Mouse (Mus musculus) right cerebral cortex, postnatal 36 days (tissue): Measurements from ENCODE around the gene Serp2.
"Not testable (repeated sequence)": the region's sequence is repeated elsewhere in the genome, so short reads cannot be mapped to it uniquely, and the experiment has no call there.

Experiments used
- DNase-seq, 2 experiments: peaks; one replicate each; pipeline ENCODE4 v3.0.0; 2022; ENCODE audit warnings: low spot score in 2 of 2, mixed read lengths in 1 of 2

The Serp2 gene

GRCm38 (mm10) chr14:76569271-76569961, 12.7 kb upstream of the Serp2 start:
- no peak for DNase-seq

- no peak for DNase-seq
These were observed 11.9 kb upstream of the Serp2 start for GRCm38 (mm10) chr14:76568548-76568947.

DNA sequence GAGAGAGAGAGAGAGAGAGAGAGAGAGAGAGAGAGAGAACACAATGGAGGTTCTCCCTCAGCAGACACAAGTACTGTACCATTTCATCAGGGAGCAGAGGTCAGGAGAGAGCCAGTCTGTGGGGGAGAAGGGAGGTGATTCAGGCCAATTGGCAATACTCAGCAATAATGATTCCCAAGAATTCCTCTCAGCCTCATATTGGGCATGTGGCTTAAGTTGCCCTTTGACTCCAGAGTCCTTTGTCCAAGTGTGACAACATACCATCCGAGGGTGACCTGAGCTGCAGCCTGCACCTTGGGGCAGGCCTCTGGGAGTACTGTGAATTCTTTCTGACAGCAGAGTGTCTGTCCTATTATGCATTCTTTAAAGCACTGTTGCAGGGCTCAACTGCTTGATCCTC, 10.6 kb upstream of the Serp2 start:
- no peak for DNase-seq

GRCm38 (mm10) chr14:76566711-76567110, 10.0 kb upstream of the Serp2 start:
- DNase-seq, result no peak

- DNase-seq, result no peak
These were observed 9.5 kb upstream of the Serp2 start for GRCm38 (mm10) chr14:76566193-76566592.

- no peak for DNase-seq
These were observed 2.5 kb upstream of the Serp2 start for GRCm38 (mm10) chr14:76559208-76559607.

DNA sequence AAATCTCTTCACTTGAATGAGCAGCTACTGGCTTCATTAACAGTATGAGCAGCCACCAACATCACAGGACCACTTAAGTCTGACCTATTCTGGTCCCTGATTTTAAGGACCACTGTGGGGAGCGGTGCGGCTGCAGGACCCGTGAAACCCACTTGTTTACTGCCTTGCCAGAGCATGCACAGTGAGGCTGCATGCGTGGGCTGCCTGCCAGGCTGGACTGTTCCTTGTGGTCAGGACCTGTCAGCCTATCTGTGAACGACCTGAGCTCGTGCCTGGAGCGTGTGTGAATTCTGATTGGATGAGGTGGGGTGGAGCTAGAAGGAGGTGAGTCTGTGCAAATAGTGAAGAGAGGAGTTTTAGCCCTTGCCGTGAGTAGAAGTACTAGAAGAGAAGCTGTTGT, 1.5 kb upstream of the Serp2 start:
- not testable (repeated sequence) for DNase-seq

- DNase-seq, result peak; percentile 43 to 58
These were observed 448 bp downstream of the Serp2 start for GRCm38 (mm10) chr14:76556031-76556851.

DNA sequence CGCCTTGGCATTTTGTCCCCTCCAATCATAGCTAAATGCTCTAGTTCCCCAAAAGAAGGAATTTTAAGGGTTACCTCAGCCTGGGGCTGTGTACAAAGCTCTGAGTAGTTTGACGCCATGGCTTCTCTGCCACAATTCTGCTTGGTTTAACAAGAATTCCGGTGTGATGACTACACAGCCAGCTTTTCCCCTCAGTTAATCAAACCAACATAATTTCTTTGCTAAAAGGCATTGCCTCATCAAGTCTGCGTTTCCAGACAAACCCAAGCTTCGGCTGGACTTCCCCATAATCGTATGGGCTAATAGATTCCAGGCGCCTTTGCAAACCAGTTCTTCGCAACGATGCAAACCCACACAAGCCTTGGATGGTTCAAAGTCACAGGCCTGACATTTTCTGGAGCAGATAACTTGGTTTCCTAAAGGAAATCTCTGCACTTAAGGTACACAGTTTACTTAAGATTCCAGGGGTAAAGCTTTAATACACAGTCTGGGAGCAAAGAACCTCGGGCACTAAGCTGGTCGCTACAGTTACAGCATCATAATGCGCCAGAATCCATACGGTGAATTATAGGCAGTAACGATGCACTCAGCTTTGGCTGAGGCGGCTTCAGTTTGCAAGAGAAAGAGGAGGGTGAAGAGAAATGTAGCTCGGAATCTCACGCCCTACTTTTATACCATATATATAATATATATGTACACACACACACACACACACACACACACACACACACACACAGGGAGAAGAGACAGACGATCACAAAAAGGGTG, 1.2 kb downstream of the Serp2 start:
- DNase-seq, result no peak

GRCm38 (mm10) chr14:76544136-76544535, 12.6 kb downstream of the Serp2 start:
- DNase-seq, result no peak

DNA sequence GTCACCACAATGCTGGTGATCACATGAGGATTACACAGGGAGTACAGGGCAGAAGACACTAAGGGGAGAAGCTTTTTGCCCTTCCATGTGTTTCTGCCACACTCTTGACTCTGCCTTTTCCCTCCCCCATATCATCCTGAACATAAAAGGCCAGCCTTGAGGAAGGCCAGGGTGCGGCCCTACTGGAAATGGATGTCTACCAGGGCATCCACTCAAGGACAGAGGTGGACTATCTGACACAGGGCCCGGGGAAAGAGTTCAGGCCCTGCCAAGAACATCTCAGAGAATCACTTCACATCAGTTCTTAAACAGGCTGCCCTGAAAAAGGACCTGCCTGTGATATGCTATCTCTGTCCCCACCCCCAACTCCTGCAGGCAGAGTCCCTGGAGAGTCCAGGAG, 15.3 kb downstream of the Serp2 start:
- no peak for DNase-seq

DNA sequence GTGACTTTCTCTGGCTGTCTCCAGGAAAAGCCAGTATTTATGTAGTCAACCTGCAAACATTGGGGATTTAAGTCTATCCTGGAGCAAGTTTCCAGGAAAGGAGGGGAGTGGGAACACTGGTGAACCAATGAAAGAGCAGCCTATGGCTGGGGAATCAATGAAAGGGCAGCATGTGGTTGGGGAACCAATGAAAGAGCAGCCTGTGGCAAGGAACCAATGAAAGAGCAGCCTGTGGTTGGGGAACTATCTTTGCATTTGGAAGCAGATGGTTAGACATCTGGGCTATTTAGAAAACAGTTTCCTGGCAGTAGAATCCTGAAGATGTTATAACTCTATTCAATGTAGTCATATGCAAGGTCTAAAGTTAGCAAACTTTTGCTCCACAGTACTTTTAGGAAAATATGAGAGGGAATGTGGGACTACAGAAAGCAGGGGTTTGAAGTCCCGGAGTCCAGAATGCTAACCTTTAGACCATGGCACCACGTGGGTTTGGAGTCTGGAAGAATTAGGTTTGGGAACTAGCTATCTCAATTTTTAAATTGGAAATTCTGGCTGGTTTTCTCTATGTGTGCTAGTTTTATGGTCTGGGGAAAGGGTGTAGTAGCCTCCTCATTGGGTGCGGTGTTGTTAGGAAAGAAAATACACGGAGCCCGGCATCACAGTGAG, 16.6 kb downstream of the Serp2 start:
- no peak for DNase-seq

- DNase-seq, result no peak
These were observed 19.8 kb downstream of the Serp2 start for GRCm38 (mm10) chr14:76536921-76537320.

- no peak for DNase-seq
These were observed 21.6 kb downstream of the Serp2 start for GRCm38 (mm10) chr14:76535096-76535495.

DNA sequence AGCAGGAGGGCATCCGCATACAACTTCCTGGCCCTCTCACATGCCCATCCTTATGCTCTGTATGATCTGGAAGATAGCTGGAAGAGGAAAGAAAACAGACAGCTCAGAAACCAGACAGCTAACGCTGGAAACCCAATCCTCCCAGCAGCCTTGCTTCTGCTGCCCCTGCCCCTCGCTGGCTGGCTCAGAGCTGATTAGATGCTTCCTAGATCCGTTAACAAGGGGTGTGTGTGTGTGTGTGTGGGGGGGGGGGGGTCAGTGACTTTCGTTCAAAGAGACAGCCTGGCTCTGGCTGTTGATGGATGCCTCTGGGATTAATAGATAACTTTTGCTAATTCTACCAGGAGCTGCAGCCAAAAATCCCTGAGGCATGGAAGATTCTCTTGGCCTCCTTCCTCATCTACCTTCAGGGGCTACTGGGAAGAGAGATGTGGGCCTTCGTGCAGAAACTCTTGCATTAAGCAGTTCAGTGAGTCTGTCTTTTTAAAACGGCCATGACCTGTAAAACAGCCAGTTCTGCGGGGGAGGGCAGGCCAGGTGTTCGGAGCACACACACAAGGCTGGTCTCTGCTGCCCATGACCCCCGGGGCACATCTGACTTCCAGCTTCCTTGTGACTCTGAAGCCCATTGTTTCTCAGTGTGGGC, 23.4 kb downstream of the Serp2 start:
- no peak for DNase-seq

DNA sequence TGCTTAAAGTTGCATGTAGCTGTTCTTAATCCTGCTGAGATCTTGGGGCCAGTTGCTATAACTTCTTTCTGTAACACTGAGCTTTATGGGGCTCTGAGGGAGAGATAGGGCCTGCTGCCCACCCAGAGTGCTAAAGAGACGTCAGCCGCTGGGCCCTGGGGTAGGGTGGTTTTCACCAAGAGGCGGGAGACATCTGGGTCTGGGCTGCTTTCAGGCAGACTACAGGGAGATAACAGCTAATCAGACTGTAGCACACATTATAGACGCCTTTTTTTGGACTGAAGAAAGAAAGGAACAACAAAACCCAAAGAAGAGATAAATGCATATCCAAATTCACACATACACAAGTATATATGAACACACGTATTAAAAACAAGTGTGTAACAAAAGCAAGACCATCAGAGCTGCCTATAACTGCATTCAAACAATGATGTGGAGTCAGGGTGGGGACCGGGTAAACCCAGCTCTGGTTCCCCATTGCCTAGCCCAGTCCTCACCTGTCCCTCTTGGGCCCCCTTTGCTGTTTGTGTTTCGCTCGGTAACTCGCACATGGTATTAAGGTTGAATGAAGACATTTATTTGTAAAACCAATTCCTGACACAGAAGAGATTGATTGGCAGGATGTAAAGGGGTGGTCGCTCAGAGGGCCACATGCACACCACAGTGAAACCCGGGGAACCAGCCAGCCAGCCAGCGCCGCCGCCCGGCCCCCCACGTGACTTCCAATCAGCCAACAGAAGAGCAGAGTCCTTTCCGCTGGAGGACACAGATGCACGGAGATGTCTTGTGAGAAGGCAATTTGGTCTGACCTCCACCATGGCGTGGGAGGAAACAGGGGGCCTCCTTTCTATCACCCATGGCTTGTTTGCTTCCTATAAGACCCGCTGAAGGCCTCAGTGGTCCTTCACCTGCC, 24.2 kb downstream of the Serp2 start:
- no peak for DNase-seq

DNA sequence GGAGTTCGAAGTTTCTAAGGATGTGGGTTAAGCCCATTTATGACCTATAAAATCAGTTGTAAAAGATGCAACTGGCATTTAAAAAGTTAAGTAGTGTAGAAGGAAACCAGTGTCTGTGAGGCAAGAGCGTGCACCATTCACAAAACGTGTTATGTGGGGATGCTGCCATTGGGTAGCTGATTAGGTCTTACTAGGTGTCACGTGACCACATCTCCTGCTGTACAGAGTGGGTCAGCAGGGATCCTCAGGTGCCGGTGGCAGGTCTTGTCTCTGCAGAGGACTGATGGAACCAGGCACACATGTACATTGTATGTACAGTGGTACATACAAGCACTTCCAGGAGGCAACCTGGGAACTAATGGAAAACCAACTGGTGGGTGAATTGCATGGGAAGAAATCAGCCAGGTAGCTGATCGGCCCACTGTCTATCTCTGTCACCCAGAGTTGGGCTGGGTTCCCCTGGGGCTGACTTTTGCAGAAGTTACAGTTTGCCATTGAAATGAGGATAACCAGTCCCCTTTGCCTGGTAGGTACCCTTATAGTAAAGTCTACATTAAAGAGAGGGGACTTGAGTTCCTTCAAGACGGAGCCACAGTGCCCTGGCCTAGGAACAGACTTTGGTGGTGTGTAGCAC, 25.5 kb downstream of the Serp2 start:
- DNase-seq, result no peak

- DNase-seq, result no peak
These were observed 28.0 kb downstream of the Serp2 start for GRCm38 (mm10) chr14:76528641-76529040.

- DNase-seq, result no peak
These were observed 28.9 kb downstream of the Serp2 start for GRCm38 (mm10) chr14:76527758-76528313.
